Mouse (Mus musculus) retina, postnatal 7 days (tissue): Measurements from ENCODE around the gene Lmf1.

Source experiments
- DNase-seq: peaks from one replicate; pipeline ENCODE4 v3.0.0-alpha.2; 2012; ENCODE audit warnings: low read depth, low spot score

The Lmf1 gene

DNA sequence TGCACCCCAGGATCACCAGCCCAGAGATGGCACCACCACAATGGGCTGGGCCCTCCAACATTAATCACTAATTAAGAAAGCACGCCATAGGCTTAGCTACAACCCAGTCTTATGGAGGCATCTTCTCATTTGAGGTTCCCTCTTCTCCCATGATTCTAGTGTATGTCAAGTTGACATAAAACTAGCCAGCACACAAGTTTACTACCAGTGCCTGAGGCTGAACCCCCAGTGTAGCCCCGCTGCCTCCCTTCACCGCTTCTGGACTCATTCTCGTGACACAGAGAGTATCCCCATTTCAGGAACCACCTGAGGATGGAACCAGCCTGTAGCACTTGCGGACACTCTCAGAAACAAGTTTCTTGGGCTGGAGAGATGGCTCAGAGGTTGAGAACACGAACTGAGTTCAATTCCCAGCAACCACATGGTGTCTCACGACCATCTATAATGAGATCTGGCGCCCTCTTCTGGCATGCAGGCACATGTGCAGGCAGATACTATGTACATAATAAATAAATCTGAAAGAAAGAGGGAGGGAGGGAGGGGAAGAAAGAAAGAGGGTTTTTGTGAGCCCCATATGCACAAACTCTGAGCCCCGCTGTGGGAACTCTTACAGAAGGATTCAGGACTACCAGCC lies 122.1 kb downstream of the Lmf1 start:
- DNase-seq: no peak

DNA sequence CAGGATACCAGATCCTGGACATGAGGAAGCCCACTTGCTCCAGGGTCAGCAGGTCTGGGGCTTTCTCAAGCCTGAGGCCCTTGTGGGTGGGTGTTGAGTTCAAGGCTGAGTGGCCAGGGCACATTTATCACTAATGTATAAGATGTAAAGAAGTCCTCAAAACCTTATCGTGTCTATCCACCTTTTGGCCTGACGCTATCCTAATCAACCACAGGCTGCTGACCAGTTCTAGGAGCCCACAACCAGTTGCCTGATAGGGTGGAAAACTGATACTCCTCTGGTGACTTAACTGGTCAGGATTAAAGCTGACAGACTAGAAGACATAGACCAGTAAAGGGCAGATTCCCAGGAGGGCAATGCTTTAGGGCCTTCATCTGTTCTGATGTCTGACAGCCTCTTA lies 131.1 kb downstream of the Lmf1 start:
- DNase-seq: no peak

DNA sequence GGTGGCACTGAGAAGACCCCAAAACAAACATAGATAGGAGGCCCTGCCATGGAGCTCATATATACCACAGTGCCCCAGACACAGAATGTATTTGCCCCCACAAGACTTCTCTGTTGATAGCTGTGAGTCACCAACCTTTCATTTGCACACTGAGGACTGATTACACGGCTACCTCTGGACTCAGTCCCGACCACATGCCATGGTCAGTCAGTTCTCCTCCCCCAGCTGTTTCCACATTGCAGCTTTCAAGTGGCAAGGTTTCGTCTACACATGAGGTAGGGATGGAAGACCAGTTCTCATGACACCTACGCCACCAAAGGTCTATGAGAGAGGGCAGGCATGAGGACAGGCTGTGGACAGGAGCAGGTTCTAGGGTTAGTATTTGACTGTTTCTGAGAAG lies 132.3 kb downstream of the Lmf1 start:
- DNase-seq: no peak
